Mouse (Mus musculus) Muller cell, postnatal 12 days (primary cell): ENCODE measurements at regions not wholly inside any gene's neighbourhood (a gene's known extent, or its start where the extent isn't known, plus 50 kb on each side); places are given as distances from the start of the nearest gene placed in this dataset.
A peak's percentile ranks its signal among the peaks of the same experiment; 100 is the strongest.
"Not testable (repeated sequence)": the region's sequence is repeated elsewhere in the genome, so short reads cannot be mapped to it uniquely, and the experiment has no call there.

Source experiments
- DNase-seq: peaks from one replicate; pipeline ENCODE4 v3.0.0-alpha.2; 2015; ENCODE audit errors: inconsistent ontology term

GRCm38 (mm10) chr13:79765437-79765838 lies 1117.7 kb upstream of the Arrdc3 start:
- peak; percentile 37 for DNase-seq

DNA sequence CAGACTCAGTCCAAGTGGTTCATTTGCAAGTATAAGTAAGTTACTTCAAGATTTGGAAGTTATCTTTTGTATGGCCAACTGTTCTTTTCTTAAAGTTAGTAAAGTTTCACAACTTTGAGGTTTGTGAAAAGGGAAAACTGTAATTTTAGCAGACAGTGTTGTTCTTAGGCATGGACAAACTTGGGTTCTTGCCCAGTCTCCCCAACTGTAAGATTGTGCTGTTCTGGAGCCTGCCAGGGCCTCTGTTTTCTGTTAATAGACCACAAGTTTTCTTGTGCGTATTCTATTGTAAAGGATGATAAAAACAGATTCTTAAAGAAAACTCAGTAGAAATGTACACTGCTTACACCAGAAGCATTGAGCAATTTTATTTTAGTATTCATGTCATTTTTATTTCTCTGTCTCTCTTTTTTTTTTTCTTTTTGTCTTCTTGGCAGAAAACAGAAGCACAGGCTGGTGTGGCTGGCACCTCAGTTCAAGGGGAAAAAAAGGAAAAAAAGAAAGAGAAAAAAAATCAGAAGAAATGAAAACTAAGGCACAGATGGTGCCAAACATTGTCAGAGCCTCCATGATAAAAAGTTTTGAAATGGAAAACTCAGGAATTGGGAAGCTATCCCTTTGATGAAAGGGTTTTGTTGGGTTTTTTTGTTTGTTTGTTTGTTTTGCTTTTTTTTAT lies 1098.1 kb upstream of the Arrdc3 start:
- peak; percentile 57 for DNase-seq

DNA sequence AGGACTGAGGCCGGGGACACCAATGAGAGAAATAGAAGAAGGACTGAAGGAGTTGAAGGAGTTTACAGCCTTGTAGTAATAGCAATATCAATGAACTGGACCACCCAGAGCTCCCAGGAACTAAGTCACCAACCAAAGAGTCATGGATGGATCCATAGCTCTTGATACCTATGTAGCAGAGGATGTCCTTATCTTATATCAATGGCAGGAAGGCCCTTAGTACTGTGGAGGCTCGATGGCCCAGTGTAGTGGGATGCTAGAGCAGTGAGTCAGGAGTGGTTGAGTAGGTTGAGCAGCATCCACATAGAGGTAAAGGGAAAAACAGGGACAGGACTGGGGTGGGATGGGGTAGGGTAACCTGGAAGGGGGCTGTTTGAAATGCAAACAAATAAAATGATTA lies 1081.6 kb upstream of the Arrdc3 start:
- no peak for DNase-seq

GRCm38 (mm10) chr13:79835592-79835991 lies 1047.6 kb upstream of the Arrdc3 start:
- DNase-seq = no peak

DNA sequence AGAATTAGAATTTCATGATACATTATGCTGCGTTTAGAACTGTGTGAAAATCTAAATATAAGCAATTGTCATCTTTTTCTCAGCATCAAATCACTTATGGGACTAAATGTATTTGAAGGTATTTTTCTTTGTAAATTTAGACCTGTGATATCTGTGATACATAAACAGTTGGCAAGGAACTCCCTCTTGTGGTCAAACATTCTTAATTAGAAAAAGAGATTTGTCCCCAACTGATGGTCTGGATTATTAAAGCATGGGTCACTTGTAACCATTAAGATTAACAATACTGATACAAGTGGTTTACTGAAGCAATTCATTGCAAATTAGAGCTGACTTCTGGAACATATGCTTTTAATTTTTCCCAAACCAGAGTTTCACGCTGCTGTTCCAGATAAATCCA lies 1038.4 kb upstream of the Arrdc3 start:
- peak; percentile 43 for DNase-seq

GRCm38 (mm10) chr13:79867501-79867900 lies 1015.7 kb upstream of the Arrdc3 start:
- not testable (repeated sequence) for DNase-seq

- no peak for DNase-seq
These were observed 1014.5 kb upstream of the Arrdc3 start for GRCm38 (mm10) chr13:79868481-79869225.

- no peak for DNase-seq
These were observed 1003.0 kb upstream of the Arrdc3 start for GRCm38 (mm10) chr13:79880136-79880535.

- no peak for DNase-seq
These were observed 997.2 kb upstream of the Arrdc3 start for GRCm38 (mm10) chr13:79885959-79886358.

DNA sequence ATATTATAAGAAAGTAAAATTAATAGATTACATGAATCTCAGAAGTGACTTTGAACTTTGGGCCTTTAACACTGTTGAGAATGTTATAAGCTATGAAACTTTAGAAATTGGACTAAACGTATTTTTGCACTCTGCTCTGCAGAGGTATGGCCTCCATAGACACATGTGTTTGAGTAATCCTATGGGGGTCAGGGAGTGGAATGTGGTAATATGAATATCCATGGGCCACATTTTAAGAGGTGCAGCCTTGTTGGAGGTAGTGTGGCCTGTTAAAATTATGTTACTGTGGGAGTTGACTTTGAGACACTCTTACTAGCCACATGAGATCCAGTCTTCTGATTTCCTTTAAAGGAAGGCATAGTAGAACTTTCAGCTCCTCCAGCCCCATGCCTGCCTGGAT lies 996.8 kb upstream of the Arrdc3 start:
- DNase-seq = no peak
